ENCODE assay signal across 8 mouse cellular contexts in genomic region chr11:97030426-97030825, GRCm38 (mm10). TPM values are rescaled to one million over a fixed set of nuclear protein-coding genes. Genes with fewer than 3 reads are reported as not detected.
A peak's percentile ranks its signal among the peaks of the same experiment; 100 is the strongest.
DNase-seq lines count a peak whose midpoint lies in the region; ATAC-seq and TF ChIP-seq lines count a peak whose summit lies in the region.

No protein-coding gene starts in this region.

- no peak for TF ChIP-seq POLR2A in myocyte (IDR thresholded peaks at IDR 0.05; ENCODE audit: insufficient read length, low read depth)

- H3K4me1 ChIP-seq in embryonic facial prominence, embryonic 12.5 days, result peaks cover 12% of the 10 kb centered on the region
- peaks cover 22% of the 10 kb centered on the region for H3K4me1 ChIP-seq in kidney, embryonic 15.5 days

- no peak for ATAC-seq in embryonic facial prominence, embryonic 12.5 days (ENCODE audit: insufficient number of reproducible peaks, insufficient read depth, low FRiP score, low TSS enrichment)
- ATAC-seq in kidney, embryonic 15.5 days (replicated peaks; ENCODE audit: low FRiP score), result no peak

- peak overlapping the region; percentile 66 for H3K9ac ChIP-seq in embryonic facial prominence, embryonic 12.5 days
- peak overlapping the region; percentile 78 for H3K9ac ChIP-seq in kidney, embryonic 15.5 days

- H3K79me2 ChIP-seq in myocyte (ENCODE audit: control insufficient read depth, insufficient read depth), result peaks cover 5% of the 10 kb centered on the region

- peaks cover 4% of the 10 kb centered on the region; the same call in 1 of the 2 replicates for H3K36me3 ChIP-seq in embryonic facial prominence, embryonic 12.5 days
- peaks cover 16% of the 10 kb centered on the region for H3K36me3 ChIP-seq in kidney, embryonic 15.5 days
- no peaks in the 10 kb centered on the region for H3K36me3 ChIP-seq in myocyte (ENCODE audit: control insufficient read depth, insufficient read depth)

- no peak for TF ChIP-seq CTCF in layer of hippocampus, adult 2 months (conservative IDR thresholded peaks at IDR 0.05)

- H3K27me3 ChIP-seq in embryonic facial prominence, embryonic 12.5 days, result peaks cover under 1% of the 10 kb centered on the region; the same call in 1 of the 2 replicates
- no peaks in the 10 kb centered on the region for H3K27me3 ChIP-seq in kidney, embryonic 15.5 days
- H3K27me3 ChIP-seq in myocyte (ENCODE audit: control insufficient read depth, insufficient read depth, insufficient read length), result no peaks in the 10 kb centered on the region

- no peaks in the 10 kb centered on the region for H3K9me3 ChIP-seq in embryonic facial prominence, embryonic 12.5 days
- H3K9me3 ChIP-seq in kidney, embryonic 15.5 days (replicated peaks), result no peaks in the 10 kb centered on the region

- H3K4me3 ChIP-seq in layer of hippocampus, adult 2 months, result peak overlapping the region; percentile 68
- H3K4me3 ChIP-seq in embryonic facial prominence, embryonic 12.5 days, result peak overlapping the region; percentile 61
- H3K4me3 ChIP-seq in kidney, embryonic 15.5 days (replicated peaks), result peak overlapping the region; percentile 69
- peak overlapping the region; percentile 36 for H3K4me3 ChIP-seq in myocyte

- 19% methylated on average over 15 of the region's 15 CpGs for WGBS in embryonic facial prominence, embryonic 12.5 days
- 11% methylated on average over 15 of the region's 15 CpGs for WGBS in kidney, embryonic 15.5 days

- H3K27ac ChIP-seq in layer of hippocampus, adult 2 months, result peak overlapping the region; percentile 90; the same call in 1 of the 2 replicates
- peak overlapping the region; percentile 83 for H3K27ac ChIP-seq in embryonic facial prominence, embryonic 12.5 days
- peak overlapping the region; percentile 93 for H3K27ac ChIP-seq in kidney, embryonic 15.5 days

- peak overlapping the region; percentile 20 for H3ac ChIP-seq in myocyte (ENCODE audit: control insufficient read depth, insufficient read length)

- DNase-seq in layer of hippocampus, adult 2 months (ENCODE audit: low spot score in 2 of 2), result no peak
- no peak for DNase-seq in layer of hippocampus, postnatal 36 days
- no peak for DNase-seq in layer of hippocampus, postnatal 25 days (ENCODE audit: extremely low spot score in 1 of 2, low spot score in 1 of 2)
- no peak for DNase-seq in cerebellum, adult 18-20 months
- DNase-seq in adrenal gland, adult 2 months, result no peak

- H3K4me2 ChIP-seq in embryonic facial prominence, embryonic 12.5 days (replicated peaks), result peak overlapping the region; percentile 83
- H3K4me2 ChIP-seq in kidney, embryonic 15.5 days, result peak overlapping the region; percentile 90
- peak overlapping the region; percentile 96 for H3K4me2 ChIP-seq in myocyte (ENCODE audit: low read depth)

TF ChIP-seq in myocyte, 11 proteins besides CTCF, POLR2A, EP300 and RAD21:
- TF ChIP-seq MYOG (IDR thresholded peaks at IDR 0.05; ENCODE audit: control insufficient read depth in 1 of 3, insufficient read depth in 1 of 3, insufficient read length in 2 of 3, low read depth in 2 of 3), result no peak
- no peak for TF ChIP-seq USF1 (IDR thresholded peaks at IDR 0.05; ENCODE audit: low read depth)
- no peak for TF ChIP-seq MYOD1 (IDR thresholded peaks at IDR 0.05; ENCODE audit: control insufficient read depth in 1 of 3, insufficient read length in 2 of 3, low read depth in 2 of 3)
- TF ChIP-seq POLR2AphosphoS2 (IDR thresholded peaks at IDR 0.05; ENCODE audit: insufficient read length, low read depth), result no peak
- no peak for TF ChIP-seq REST (IDR thresholded peaks at IDR 0.05; ENCODE audit: insufficient read depth, insufficient read length)
- no peak for TF ChIP-seq CEBPB (IDR thresholded peaks at IDR 0.05; ENCODE audit: insufficient read depth, poor library complexity, severe bottlenecking)
- TF ChIP-seq TCF12 (IDR thresholded peaks at IDR 0.05; ENCODE audit: insufficient read depth, poor library complexity, severe bottlenecking), result no peak
- TF ChIP-seq MAX (IDR thresholded peaks at IDR 0.05; ENCODE audit: low read depth), result no peak
- no peak for TF ChIP-seq SRF (IDR thresholded peaks at IDR 0.05; ENCODE audit: control insufficient read depth, insufficient read length, low read depth)
- no peak for TF ChIP-seq E2F4 (IDR thresholded peaks at IDR 0.05; ENCODE audit: insufficient read depth)
- TF ChIP-seq TCF3 (IDR thresholded peaks at IDR 0.05; ENCODE audit: insufficient read length, low read depth), result no peak

RNA-seq across cellular contexts. Expression of gene Scrn2, which starts 0.7 kb away (rescaled TPM):
- total RNA-seq in layer of hippocampus, adult 2 months (2021), result 1 to 10 TPM; 4.9 to 5.5 TPM
- 1 to 10 TPM; 4.5 to 4.9 TPM for total RNA-seq in layer of hippocampus, postnatal 36 days (2021)
- polyA plus RNA-seq in embryonic facial prominence, embryonic 12.5 days (2016; fragmentation: Nextera tagmentation; extraction: Ambion mirVana), result 30.5 and 30.6 TPM in 2 replicates
- 38.2 and 38.8 TPM in 2 replicates for polyA plus RNA-seq in kidney, embryonic 15.5 days (2015; fragmentation: Nextera tagmentation; extraction: Ambion mirVana)
- 22.4 TPM for polyA plus RNA-seq in myocyte (2012; fragmentation: generic; extraction: Trizol)
- 1 to 10 TPM; 4.0 to 4.2 TPM for total RNA-seq in layer of hippocampus, postnatal 25 days (2021)
- 10 to 100 TPM; 13.3 to 25.0 TPM for total RNA-seq in adrenal gland, adult 2 months (2021)
- 27.6 and 28.6 TPM in 2 replicates for polyA plus RNA-seq in adrenal gland, adult 2 months (2012; rRNA removed)

RNA-seq across cellular contexts. Expression of gene Lrrc46, which starts 10.8 kb away (rescaled TPM):
- 1 to 10 TPM; 1.1 to 1.2 TPM for total RNA-seq in layer of hippocampus, adult 2 months (2021)
- total RNA-seq in layer of hippocampus, postnatal 36 days (2021), result under 1 TPM; 0.76 to 0.85 TPM
- 0.87 and 0.89 TPM in 2 replicates for polyA plus RNA-seq in embryonic facial prominence, embryonic 12.5 days (2016; fragmentation: Nextera tagmentation; extraction: Ambion mirVana)
- 1.0 and 1.5 TPM in 2 replicates for polyA plus RNA-seq in kidney, embryonic 15.5 days (2015; fragmentation: Nextera tagmentation; extraction: Ambion mirVana)
- polyA plus RNA-seq in myocyte (2012; fragmentation: generic; extraction: Trizol), result 1.4 TPM
- total RNA-seq in layer of hippocampus, postnatal 25 days (2021), result 1 to 10 TPM in 1 of 2 experiments, under 1 TPM in 1; 0.74 to 1.0 TPM
- 1 to 10 TPM in 1 of 2 experiments, under 1 TPM in 1; 0.98 to 1.1 TPM for total RNA-seq in adrenal gland, adult 2 months (2021)
- polyA plus RNA-seq in adrenal gland, adult 2 months (2012; rRNA removed), result 0.47 and 0.50 TPM in 2 replicates

RNA-seq across cellular contexts. Expression of gene Mrpl10, which starts 10.9 kb away (rescaled TPM):
- total RNA-seq in layer of hippocampus, adult 2 months (2021), result 10 to 100 TPM; 74.0 to 81.6 TPM
- total RNA-seq in layer of hippocampus, postnatal 36 days (2021), result 10 to 100 TPM; 74.8 to 75.4 TPM
- polyA plus RNA-seq in embryonic facial prominence, embryonic 12.5 days (2016; fragmentation: Nextera tagmentation; extraction: Ambion mirVana), result 79.9 and 81.6 TPM in 2 replicates
- polyA plus RNA-seq in kidney, embryonic 15.5 days (2015; fragmentation: Nextera tagmentation; extraction: Ambion mirVana), result 90.0 and 91.3 TPM in 2 replicates
- polyA plus RNA-seq in myocyte (2012; fragmentation: generic; extraction: Trizol), result 66.0 TPM
- total RNA-seq in layer of hippocampus, postnatal 25 days (2021), result 10 to 100 TPM; 76.3 to 83.6 TPM
- total RNA-seq in adrenal gland, adult 2 months (2021), result 100 to 1,000 TPM; 130 to 154 TPM
- polyA plus RNA-seq in adrenal gland, adult 2 months (2012; rRNA removed), result 197 and 276 TPM in 2 replicates

RNA-seq across cellular contexts. Expression of gene Sp6, which starts 17.2 kb away (rescaled TPM):
- 1 to 10 TPM in 1 of 2 experiments, under 1 TPM in 1; 0.79 to 1.2 TPM for total RNA-seq in layer of hippocampus, adult 2 months (2021)
- 1 to 10 TPM in 1 of 2 experiments, under 1 TPM in 1; 0.78 to 1.2 TPM for total RNA-seq in layer of hippocampus, postnatal 36 days (2021)
- 1.3 and 2.2 TPM in 2 replicates for polyA plus RNA-seq in embryonic facial prominence, embryonic 12.5 days (2016; fragmentation: Nextera tagmentation; extraction: Ambion mirVana)
- polyA plus RNA-seq in kidney, embryonic 15.5 days (2015; fragmentation: Nextera tagmentation; extraction: Ambion mirVana), result 1.4 and 1.5 TPM in 2 replicates
- polyA plus RNA-seq in myocyte (2012; fragmentation: generic; extraction: Trizol), result 6.0 TPM
- total RNA-seq in layer of hippocampus, postnatal 25 days (2021), result 1 to 10 TPM in 1 of 2 experiments, under 1 TPM in 1; 0.86 to 1.8 TPM
- total RNA-seq in adrenal gland, adult 2 months (2021), result under 1 TPM; 0.09 to 0.24 TPM
- polyA plus RNA-seq in adrenal gland, adult 2 months (2012; rRNA removed), result 0.10 and 0.31 TPM in 2 replicates

RNA-seq across cellular contexts. Expression of gene Osbpl7, which starts 20.0 kb away (rescaled TPM):
- total RNA-seq in layer of hippocampus, adult 2 months (2021), result 10 to 100 TPM; 15.7 to 19.0 TPM
- 10 to 100 TPM; 16.0 to 16.9 TPM for total RNA-seq in layer of hippocampus, postnatal 36 days (2021)
- 7.9 and 10.8 TPM in 2 replicates for polyA plus RNA-seq in embryonic facial prominence, embryonic 12.5 days (2016; fragmentation: Nextera tagmentation; extraction: Ambion mirVana)
- polyA plus RNA-seq in kidney, embryonic 15.5 days (2015; fragmentation: Nextera tagmentation; extraction: Ambion mirVana), result 8.8 and 12.7 TPM in 2 replicates
- polyA plus RNA-seq in myocyte (2012; fragmentation: generic; extraction: Trizol), result 1.4 TPM
- 10 to 100 TPM; 15.8 to 16.5 TPM for total RNA-seq in layer of hippocampus, postnatal 25 days (2021)
- total RNA-seq in adrenal gland, adult 2 months (2021), result 10 to 100 TPM in 1 of 2 experiments, 1 to 10 TPM in 1; 7.4 to 12.7 TPM
- 14.8 and 16.0 TPM in 2 replicates for polyA plus RNA-seq in adrenal gland, adult 2 months (2012; rRNA removed)
